Mouse (Mus musculus) forebrain, postnatal 0 days (tissue): ENCODE measurements around the gene Tbxas1. TPM values are rescaled to one million over a fixed set of nuclear protein-coding genes. Genes with fewer than 3 reads are reported as not detected.
A peak's percentile ranks its signal among the peaks of the same experiment; 100 is the strongest.

Experiments used
- ATAC-seq: fragments of 200-750 bp; cut with Nextera tagmentation; 2 replicates; pipeline ENCODE4 v1.8.0; 2017; ENCODE audit warnings: mild to moderate bottlenecking, moderate library complexity
- DNase-seq: peaks from one replicate; pipeline ENCODE4 v3.0.0-alpha.2; 2015
- H3K27ac ChIP-seq: fragments of 300-500 bp; sonication (generic); 2 replicates; pipeline ENCODE4 v1.5.1; 2014; ENCODE audit warnings: low read depth, mild to moderate bottlenecking, antibody characterized with exemption, low read length, moderate library complexity, mixed read lengths
- H3K27me3 ChIP-seq: fragments of 300-500 bp; sonication (generic); 2 replicates; pipeline ENCODE4 v1.6.1; 2014; ENCODE audit warnings: mild to moderate bottlenecking, low read length, mixed read lengths; ENCODE audit not compliant: insufficient read depth
- H3K36me3 ChIP-seq: fragments of 300-500 bp; sonication (generic); 2 replicates; pipeline ENCODE4 v1.6.1; 2014; ENCODE audit warnings: mild to moderate bottlenecking, moderate library complexity; ENCODE audit not compliant: insufficient read depth
- H3K4me1 ChIP-seq: fragments of 300-500 bp; sonication (generic); 2 replicates; pipeline ENCODE4 v1.6.1; 2014; ENCODE audit warnings: antibody characterized with exemption; ENCODE audit not compliant: insufficient read depth
- H3K4me2 ChIP-seq: fragments of 300-500 bp; sonication (generic); 2 replicates; pipeline ENCODE4 v1.6.1; 2014; ENCODE audit warnings: low read depth, mild to moderate bottlenecking, moderate library complexity
- H3K4me3 ChIP-seq: fragments of 300-500 bp; sonication (generic); 2 replicates; pipeline ENCODE4 v1.5.1; 2014; ENCODE audit warnings: low read depth, low read length, mixed read lengths
- H3K9ac ChIP-seq: fragments of 300-500 bp; sonication (generic); 2 replicates; pipeline ENCODE4 v1.6.1; 2014; ENCODE audit warnings: mild to moderate bottlenecking
- H3K9me3 ChIP-seq: fragments of 300-500 bp; sonication (generic); 2 replicates; pipeline ENCODE4 v1.6.1; 2016; ENCODE audit warnings: low read length
- CTCF ChIP-seq: sonication (generic); IDR thresholded peaks from 2 replicates; pipeline ENCODE4 v1.5.1; 2016; ENCODE audit warnings: antibody characterized with exemption, control low read depth, low read depth
- WGBS: fragments of 180-500 bp; shearing (Covaris S2); extraction: QIAGEN DNeasy Blood & Tissue Kit; methylation state at CpG from one replicate; pipeline ENCODE4 v1.1.7; 2014; 5-methylcytosine and 5-hydroxymethylcytosine counted together
- polyA plus RNA-seq: library from polyadenylated mRNA; unstranded; fragments of >200 nt; fragmentation: Nextera tagmentation; extraction: Ambion mirVana; gene quantifications from 2 replicates; pipeline ENCODE4 v1.2.1, GENCODE M21; 2015
- total RNA-seq: library from RNA; depleted of rRNA; stranded (reverse); fragments of >200 nt; gene quantifications from 2 replicates; pipeline ENCODE4 v1.2.3, GENCODE M21; 2014

Tbxas1 gene
- total and polyA plus RNA-seq, 2 experiments from 2014 or later, result 1.5 to 2.0 TPM

DNA sequence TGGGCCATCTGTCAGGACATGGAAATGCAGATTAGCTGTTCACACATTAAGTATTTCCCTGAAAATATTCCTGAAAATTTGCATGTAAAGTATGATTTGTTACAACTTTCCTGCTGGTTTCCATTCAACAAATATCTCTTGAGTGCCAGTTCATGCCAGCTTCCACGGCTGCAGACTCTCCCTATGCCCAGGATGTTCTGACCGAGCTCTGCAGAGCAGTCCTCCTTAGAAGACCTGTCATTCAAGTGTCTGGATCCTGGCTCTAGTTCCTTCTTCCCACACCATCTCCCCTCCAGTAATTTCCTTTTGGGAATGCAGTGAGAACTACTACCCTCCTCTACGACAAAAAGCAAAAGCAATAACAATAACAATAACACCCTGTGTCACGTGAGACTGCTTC, 155.5 kb downstream of the Tbxas1 start:
- Histone ChIP-seq H3K9me3 (no peaks in the 10 kb centered on the region), H3K9ac (no peak overlapping the region), H3K27me3 (no peaks in the 10 kb centered on the region), H3K4me1 (0 out of 2 replicates have a peak, but pooled peaks cover 5% of the 10 kb centered on the region), H3K4me2 (no peak overlapping the region), H3K4me3 (no peak overlapping the region), H3K36me3 (no peaks in the 10 kb centered on the region), H3K27ac (no peak overlapping the region)
- TF ChIP-seq CTCF, result no peak
- ATAC-seq, result peak; percentile 69; the same call in 1 of the 2 replicates
- DNase-seq, result no peak
- WGBS, result 43% methylated on average over 4 of the region's 4 CpGs

GRCm38 (mm10) chr6:39033676-39034075, 158.5 kb downstream of the Tbxas1 start:
- Histone ChIP-seq H3K4me2 (no peak overlapping the region), H3K27ac (no peak overlapping the region), H3K9ac (no peak overlapping the region), H3K9me3 (no peaks in the 10 kb centered on the region), H3K27me3 (no peaks in the 10 kb centered on the region), H3K4me3 (no peak overlapping the region), H3K36me3 (no peaks in the 10 kb centered on the region), H3K4me1 (0 out of 2 replicates have a peak, but pooled peaks cover 5% of the 10 kb centered on the region)
- 89% methylated on average over 7 of the region's 7 CpGs for WGBS
- no peak for TF ChIP-seq CTCF
- no peak for ATAC-seq
- DNase-seq, result no peak

- no peaks in the 10 kb centered on the region for H3K27me3 ChIP-seq
- H3K4me1 ChIP-seq, result peaks cover 8% of the 10 kb centered on the region; the same call in 1 of the 2 replicates
- no peaks in the 10 kb centered on the region for H3K9me3 ChIP-seq
- H3K4me3 ChIP-seq, result no peak overlapping the region
- DNase-seq (no peak), ATAC-seq (no peak)
- no peaks in the 10 kb centered on the region for H3K36me3 ChIP-seq
- no peak overlapping the region for H3K9ac ChIP-seq
- 85% methylated on average over 6 of the region's 6 CpGs for WGBS
- TF ChIP-seq CTCF, result no peak
- H3K4me2 ChIP-seq, result no peak overlapping the region
- 0 out of 2 replicates have a peak overlapping the region, but pooled peaks have one; percentile 21 for H3K27ac ChIP-seq
Observed at GRCm38 (mm10) chr6:39035039-39035438, 159.8 kb downstream of the Tbxas1 start.

- no peaks in the 10 kb centered on the region for H3K9me3 ChIP-seq
- no peak for DNase-seq
- H3K9ac ChIP-seq, result no peak overlapping the region
Observed at GRCm38 (mm10) chr6:39036204-39036603, 161.0 kb downstream of the Tbxas1 start.

DNA sequence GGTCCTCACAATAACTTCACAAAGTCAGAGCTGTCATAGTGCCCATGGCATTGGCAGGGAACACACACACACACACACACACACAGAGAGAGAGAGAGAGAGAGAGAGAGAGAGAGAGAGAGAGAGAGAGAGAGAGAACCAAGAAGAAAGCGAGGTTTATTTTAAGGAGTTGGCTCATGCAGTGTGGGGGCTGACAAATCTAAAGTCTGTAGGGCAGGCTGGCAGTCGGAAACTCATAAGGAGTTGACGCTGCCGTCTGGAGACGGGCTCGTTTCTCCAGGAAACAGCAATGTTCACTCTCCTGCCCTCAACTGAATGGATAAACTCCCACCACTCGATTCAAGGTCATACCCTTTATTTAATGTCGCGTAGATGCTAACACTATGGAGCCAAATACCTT, 165.2 kb downstream of the Tbxas1 start:
- H3K27me3 ChIP-seq, result no peaks in the 10 kb centered on the region
- peaks cover 3% of the 10 kb centered on the region; the same call in 1 of the 2 replicates for H3K4me1 ChIP-seq
- no peak overlapping the region for H3K27ac ChIP-seq
- H3K4me2 ChIP-seq, result no peak overlapping the region
- TF ChIP-seq CTCF, result no peak
- H3K36me3 ChIP-seq, result no peaks in the 10 kb centered on the region
- H3K4me3 ChIP-seq, result no peak overlapping the region
- H3K9ac ChIP-seq, result no peak overlapping the region
- DNase-seq (peak; percentile 61), ATAC-seq (peak; percentile 75)
- 67% methylated on average over 9 of the region's 9 CpGs for WGBS
- H3K9me3 ChIP-seq, result no peaks in the 10 kb centered on the region

More at GRCm38 (mm10) chr6:39036204-39036603, 161.0 kb downstream of the Tbxas1 start:
- no peak overlapping the region for H3K4me2 ChIP-seq
- H3K27me3 ChIP-seq, result no peaks in the 10 kb centered on the region
- no peak overlapping the region for H3K4me3 ChIP-seq
- H3K36me3 ChIP-seq, result no peaks in the 10 kb centered on the region
- 72% methylated on average over 4 of the region's 4 CpGs for WGBS
- no peak overlapping the region for H3K27ac ChIP-seq
- ATAC-seq, result no peak
- no peak for TF ChIP-seq CTCF
- peaks cover 3% of the 10 kb centered on the region; the same call in 1 of the 2 replicates for H3K4me1 ChIP-seq

- H3K4me1 ChIP-seq, result 0 out of 2 replicates have a peak, but pooled peaks cover 4% of the 10 kb centered on the region
- TF ChIP-seq CTCF, result no peak
- no peaks in the 10 kb centered on the region for H3K9me3 ChIP-seq
- 51% methylated on average over 5 of the region's 5 CpGs for WGBS
- H3K27me3 ChIP-seq, result no peaks in the 10 kb centered on the region
- no peak overlapping the region for H3K4me2 ChIP-seq
- no peak for DNase-seq
- no peak for ATAC-seq
- no peak overlapping the region for H3K4me3 ChIP-seq
- H3K36me3 ChIP-seq, result no peaks in the 10 kb centered on the region
- no peak overlapping the region for H3K27ac ChIP-seq
- no peak overlapping the region for H3K9ac ChIP-seq
Observed at GRCm38 (mm10) chr6:39049141-39049540, 173.9 kb downstream of the Tbxas1 start.

- no peak for ATAC-seq
- TF ChIP-seq CTCF, result no peak
- no peaks in the 10 kb centered on the region for H3K9me3 ChIP-seq
- H3K27ac ChIP-seq, result no peak overlapping the region
- DNase-seq, result no peak
- no peak overlapping the region for H3K4me3 ChIP-seq
- 0 out of 2 replicates have a peak, but pooled peaks cover 10% of the 10 kb centered on the region for H3K4me1 ChIP-seq
- H3K36me3 ChIP-seq, result no peaks in the 10 kb centered on the region
- no peak overlapping the region for H3K4me2 ChIP-seq
- WGBS, result 80% methylated on average over 6 of the region's 6 CpGs
- no peaks in the 10 kb centered on the region for H3K27me3 ChIP-seq
- no peak overlapping the region for H3K9ac ChIP-seq
Observed at GRCm38 (mm10) chr6:39050836-39051235, 175.6 kb downstream of the Tbxas1 start.
